9 mouse cellular contexts compared by ENCODE assay signal in the genomic region with DNA sequence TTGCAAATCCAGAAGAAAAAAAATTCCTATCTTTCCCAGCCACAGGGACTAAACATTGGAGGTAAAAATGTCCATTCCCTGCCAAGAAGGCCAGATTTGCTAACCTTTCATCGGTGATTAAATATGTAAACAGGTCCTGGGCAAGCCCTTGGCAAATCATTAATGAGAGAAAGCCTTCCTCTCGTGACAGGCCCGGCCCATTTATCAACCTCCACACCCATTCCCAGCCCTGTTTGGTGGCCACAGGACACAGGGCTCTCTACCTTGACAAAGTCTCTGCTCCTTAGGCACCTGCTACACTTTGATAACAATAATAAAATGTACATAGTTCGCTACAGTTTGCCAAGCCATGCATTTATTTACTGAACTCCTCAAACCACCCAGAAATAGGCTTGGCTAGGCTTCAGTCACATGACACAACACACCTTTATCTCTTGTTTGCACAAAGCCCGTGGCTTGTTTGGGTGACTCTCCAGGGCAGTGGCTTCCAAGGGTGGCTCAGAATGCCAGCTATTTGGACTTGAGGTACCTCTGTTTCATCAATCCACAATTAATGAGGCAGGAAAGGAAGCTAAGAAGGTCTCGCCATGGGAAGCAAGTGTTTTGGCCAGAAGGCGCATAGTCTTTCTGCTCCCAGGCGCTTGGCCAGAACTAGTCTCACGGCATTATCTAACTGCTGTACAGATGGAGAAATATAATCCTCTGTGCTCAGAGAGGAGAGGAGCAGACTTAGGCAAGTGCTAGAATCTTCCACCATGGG. TPM values are rescaled to one million over a fixed set of nuclear protein-coding genes. Genes with fewer than 3 reads are reported as not detected.
DNase-seq lines count a peak whose midpoint lies in the region; ATAC-seq lines count a peak whose summit lies in the region.
"Had no signal": no experiment of that assay in that cellular context is flagged by ENCODE, and none has a peak within 500 bp of the region (broad histone marks: within the 10 kb centered on the region; RNA-seq: fewer than 3 reads in every experiment).

No protein-coding gene starts in this region.

- ATAC-seq in megakaryocyte progenitor cell, adult 5-6 weeks (replicated peaks; ENCODE audit: poor library complexity), result peak; percentile 72
- no peak for ATAC-seq in activated CD4-positive, CD25-positive, alpha-beta regulatory T cell, adult 4 months

- intact Hi-C loops in heart, postnatal 25 days (cut with DNase I), result loop anchor here (5.0 kb wide), 1 partner anchor 78 kb away; no protein-coding TSS in a partner anchor

- DNase-seq in heart, adult 18-20 months, result peak; percentile 46 to 47
- DNase-seq in heart, postnatal 25 days (ENCODE audit: low spot score), result no peak
- DNase-seq in cerebellum, postnatal 36 days, result peak; percentile 74 to 84
- DNase-seq in kidney, postnatal 4 days, result peak; percentile 34 to 58
- no peak for DNase-seq in embryo, embryonic 11 days
- no peak for DNase-seq in adrenal gland, postnatal 25 days
- DNase-seq: adrenal gland, postnatal 36 days had no signal

RNA-seq across cellular contexts. Expression of gene Rab6b, which starts 21.3 kb away (rescaled TPM):
- 1 to 10 TPM; 1.2 to 1.8 TPM for total RNA-seq in heart, adult 18-20 months (2021)
- total RNA-seq in heart, postnatal 25 days (2021), result 1 to 10 TPM; 2.1 to 3.0 TPM
- 0.51 and 0.64 TPM in 2 replicates for total RNA-seq in megakaryocyte progenitor cell, adult 5-6 weeks (2015)
- 0.04 and 0.10 TPM in 2 replicates for total RNA-seq in megakaryocyte progenitor cell, adult 5-6 weeks (2017)
- polyA plus RNA-seq in activated CD4-positive, CD25-positive, alpha-beta regulatory T cell, adult 4 months (2017; shearing (Covaris generic)), result 1 to 10 TPM in 1 of 2 experiments, under 1 TPM in 1; 0.09 to 4.9 TPM
- total RNA-seq in adrenal gland, postnatal 25 days (2021), result 2.1 TPM in 2 replicates

Comparison
In these comparisons a context has a peak if more than half of its experiments do, and no peak if none do; other contexts are left out.
1. DNase-seq: peak in heart, adult 18-20 months (2 of 2), cerebellum, postnatal 36 days (2 of 2) and kidney, postnatal 4 days (2 of 2); none in heart, postnatal 25 days (single experiment), embryo, embryonic 11 days (single experiment) and adrenal gland, postnatal 25 days (single experiment).